Mouse (Mus musculus): Measurements from ENCODE around the gene Kank2.

DNA sequence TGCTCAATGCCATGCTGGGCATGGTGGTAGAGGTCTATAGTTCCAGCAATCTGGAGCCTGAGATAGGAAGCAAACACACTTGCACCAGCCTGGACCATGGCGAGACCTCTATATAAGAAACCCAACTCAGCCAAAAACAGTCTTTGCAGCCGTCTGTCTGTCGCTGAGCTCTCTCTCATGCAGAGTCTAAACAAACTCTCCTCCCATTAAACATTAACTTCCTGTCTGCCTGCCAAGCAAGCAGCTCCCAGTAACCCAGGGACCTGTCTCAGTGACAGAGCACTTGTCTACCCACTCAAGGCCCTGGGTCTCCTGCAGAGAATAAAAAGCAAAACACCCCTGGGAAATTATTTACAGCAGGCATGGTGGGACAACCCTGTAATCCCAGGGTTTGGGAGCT is 62.0 kb downstream of the Kank2 start:
- TF ChIP-seq CTCF (IDR thresholded peaks at IDR 0.05; ENCODE audit: control insufficient read depth, insufficient read depth, low read length) (no peak), POLR2A (IDR thresholded peaks at IDR 0.05; ENCODE audit: borderline replicate concordance, control insufficient read depth, low read depth, low read length) (no peak)
